Mouse (Mus musculus) E14TG2a.4 (cell line): ENCODE data around the gene Mylk4.

Experiments
- H3K27me3 ChIP-seq: 2 replicates; pipeline ENCODE4 v1.6.1; 2014; ENCODE audit warnings: low read length, control low read depth; ENCODE audit not compliant: insufficient read depth
- H3K36me3 ChIP-seq: 2 replicates; pipeline ENCODE4 v1.6.1; 2014; ENCODE audit warnings: low read length, control low read depth; ENCODE audit not compliant: insufficient read depth
- H3K4me1 ChIP-seq: replicated peaks from 2 replicates; pipeline ENCODE4 v1.6.1; 2014; ENCODE audit warnings: low read depth, low read length, control low read depth
- H3K4me3 ChIP-seq: replicated peaks from 2 replicates; pipeline ENCODE4 v1.5.1; 2014; ENCODE audit warnings: mild to moderate bottlenecking, low read length
- H3K9me3 ChIP-seq: 2 replicates; pipeline ENCODE4 v1.6.1; 2014; ENCODE audit warnings: low read length, control low read depth
- CTCF ChIP-seq: conservative IDR thresholded peaks from 2 replicates; pipeline ENCODE4 v1.5.1; 2014; ENCODE audit warnings: low read length
- NANOG ChIP-seq: IDR thresholded peaks from 2 replicates; pipeline ENCODE4 v1.6.1; 2014; ENCODE audit warnings: borderline replicate concordance, low read length, mixed read lengths
- POU5F1 ChIP-seq: IDR thresholded peaks from 2 replicates; pipeline ENCODE4 v1.6.1; 2014; ENCODE audit warnings: low read length, borderline replicate concordance

Mylk4 gene

GRCm38 (mm10) chr13:32717709-32718108 lies 66.0 kb downstream of the Mylk4 start:
- Histone ChIP-seq H3K9me3 (no peaks in the 10 kb centered on the region), H3K4me1 (no peaks in the 10 kb centered on the region), H3K36me3 (no peaks in the 10 kb centered on the region), H3K4me3 (no peak overlapping the region), H3K27me3 (no peaks in the 10 kb centered on the region)
- TF ChIP-seq NANOG (no peak), POU5F1 (no peak), CTCF (no peak)

GRCm38 (mm10) chr13:32712568-32712967 lies 71.2 kb downstream of the Mylk4 start:
- Histone ChIP-seq H3K36me3 (no peaks in the 10 kb centered on the region), H3K9me3 (no peaks in the 10 kb centered on the region), H3K27me3 (0 out of 2 replicates have a peak, but pooled peaks cover 2% of the 10 kb centered on the region), H3K4me3 (no peak overlapping the region), H3K4me1 (no peaks in the 10 kb centered on the region)
- TF ChIP-seq NANOG (no peak), CTCF (no peak), POU5F1 (no peak)

GRCm38 (mm10) chr13:32707894-32708293 lies 75.9 kb downstream of the Mylk4 start:
- Histone ChIP-seq H3K27me3 (0 out of 2 replicates have a peak, but pooled peaks cover 2% of the 10 kb centered on the region), H3K9me3 (no peaks in the 10 kb centered on the region), H3K4me1 (no peaks in the 10 kb centered on the region), H3K4me3 (no peak overlapping the region), H3K36me3 (no peaks in the 10 kb centered on the region)
- no peak for TF ChIP-seq NANOG
- no peak for TF ChIP-seq CTCF
- TF ChIP-seq POU5F1: no peak

- Histone ChIP-seq H3K9me3 (no peaks in the 10 kb centered on the region; the same call in 1 of the 2 replicates), H3K4me3 (no peak overlapping the region), H3K4me1 (no peaks in the 10 kb centered on the region), H3K27me3 (peaks cover 5% of the 10 kb centered on the region; the same call in 1 of the 2 replicates), H3K36me3 (no peaks in the 10 kb centered on the region)
- no peak for TF ChIP-seq POU5F1
- TF ChIP-seq CTCF: no peak
- TF ChIP-seq NANOG: no peak
Measured at GRCm38 (mm10) chr13:32706651-32707288, 77.0 kb downstream of the Mylk4 start.

GRCm38 (mm10) chr13:32705315-32705714 lies 78.4 kb downstream of the Mylk4 start:
- no peaks in the 10 kb centered on the region for H3K36me3 ChIP-seq
- peaks cover 2% of the 10 kb centered on the region; the same call in 1 of the 2 replicates for H3K27me3 ChIP-seq
- H3K9me3 ChIP-seq: peaks cover under 1% of the 10 kb centered on the region
- no peak overlapping the region for H3K4me3 ChIP-seq
- TF ChIP-seq NANOG: no peak
- H3K4me1 ChIP-seq: no peaks in the 10 kb centered on the region

GRCm38 (mm10) chr13:32704911-32705310 lies 78.8 kb downstream of the Mylk4 start:
- TF ChIP-seq POU5F1 (no peak), CTCF (no peak), NANOG (no peak)
- Histone ChIP-seq H3K4me1 (no peaks in the 10 kb centered on the region), H3K9me3 (peaks cover 4% of the 10 kb centered on the region), H3K4me3 (no peak overlapping the region), H3K27me3 (peaks cover 2% of the 10 kb centered on the region; the same call in 1 of the 2 replicates), H3K36me3 (no peaks in the 10 kb centered on the region)

GRCm38 (mm10) chr13:32701564-32701963 lies 82.2 kb downstream of the Mylk4 start:
- TF ChIP-seq CTCF (no peak), NANOG (no peak), POU5F1 (no peak)
- no peak overlapping the region for H3K4me3 ChIP-seq
- no peaks in the 10 kb centered on the region for H3K36me3 ChIP-seq
- H3K27me3 ChIP-seq: peaks cover 2% of the 10 kb centered on the region; the same call in 1 of the 2 replicates
- H3K4me1 ChIP-seq: no peaks in the 10 kb centered on the region
- H3K9me3 ChIP-seq: peaks cover 13% of the 10 kb centered on the region

GRCm38 (mm10) chr13:32699376-32699775 lies 84.4 kb downstream of the Mylk4 start:
- peaks cover 13% of the 10 kb centered on the region for H3K9me3 ChIP-seq
- TF ChIP-seq CTCF: no peak
- no peak for TF ChIP-seq NANOG
- no peak for TF ChIP-seq POU5F1
- H3K4me3 ChIP-seq: no peak overlapping the region
- no peaks in the 10 kb centered on the region for H3K36me3 ChIP-seq
- H3K27me3 ChIP-seq: peaks cover 2% of the 10 kb centered on the region; the same call in 1 of the 2 replicates
- no peaks in the 10 kb centered on the region for H3K4me1 ChIP-seq

GRCm38 (mm10) chr13:32698956-32699355 lies 84.8 kb downstream of the Mylk4 start:
- Histone ChIP-seq H3K4me1 (no peaks in the 10 kb centered on the region), H3K4me3 (no peak overlapping the region), H3K27me3 (peaks cover 2% of the 10 kb centered on the region; the same call in 1 of the 2 replicates), H3K9me3 (peaks cover 13% of the 10 kb centered on the region), H3K36me3 (no peaks in the 10 kb centered on the region)
- TF ChIP-seq NANOG (no peak), CTCF (no peak), POU5F1 (no peak)
